9 mouse cellular contexts compared by ENCODE assay signal in genomic region chr2:104299160-104299559, GRCm38 (mm10).
A peak's percentile ranks its signal among the peaks of the same experiment; 100 is the strongest.
DNase-seq lines count a peak whose midpoint lies in the region; ATAC-seq and TF ChIP-seq lines count a peak whose summit lies in the region.
"Had no signal": no experiment of that assay in that cellular context is flagged by ENCODE, and none has a peak within 500 bp of the region (broad histone marks: within the 10 kb centered on the region; RNA-seq: fewer than 3 reads in every experiment).

No protein-coding gene starts in this region.

- no peak overlapping the region for H3K9ac ChIP-seq in midbrain, embryonic 11.5 days (ENCODE audit: low read length)
- no peak overlapping the region for H3K9ac ChIP-seq in midbrain, embryonic 15.5 days
- no peak overlapping the region for H3K9ac ChIP-seq in hindbrain, postnatal 0 days (replicated peaks; ENCODE audit: low read length)
- no peak overlapping the region for H3K9ac ChIP-seq in lung, postnatal 0 days (replicated peaks; ENCODE audit: low read depth)
- no peak overlapping the region for H3K9ac ChIP-seq in stomach, postnatal 0 days (ENCODE audit: low read length)
- H3K9ac ChIP-seq: neural tube, embryonic 13.5 days had no signal

- peak; percentile 96 for DNase-seq in midbrain, embryonic 11.5 days (ENCODE audit: low spot score, missing footprints)
- DNase-seq in adrenal gland, postnatal 14 days: peak; percentile 82
- DNase-seq in hindbrain, postnatal 0 days (ENCODE audit: low spot score): peak; percentile 60
- DNase-seq in lung, postnatal 0 days (ENCODE audit: low spot score): peak; percentile 82
- peak; percentile 79 for DNase-seq in stomach, postnatal 0 days (ENCODE audit: low spot score)
- DNase-seq in cerebellum, postnatal 14 days: no peak
- no peak for DNase-seq in cerebellum, adult 11 months

- H3K4me3 ChIP-seq in midbrain, embryonic 11.5 days (ENCODE audit: low read depth, low read length): no peak overlapping the region
- H3K4me3 ChIP-seq in midbrain, embryonic 15.5 days: no peak overlapping the region
- H3K4me3 ChIP-seq in hindbrain, postnatal 0 days (ENCODE audit: low read length): no peak overlapping the region
- no peak overlapping the region for H3K4me3 ChIP-seq in lung, postnatal 0 days (ENCODE audit: low read depth, low read length)
- H3K4me3 ChIP-seq in stomach, postnatal 0 days (ENCODE audit: low read depth, low read length): no peak overlapping the region
- H3K4me3 ChIP-seq: neural tube, embryonic 13.5 days had no signal

- no peak for TF ChIP-seq CTCF in hindbrain, postnatal 0 days (IDR thresholded peaks at IDR 0.05; ENCODE audit: low read depth)
- no peak for TF ChIP-seq CTCF in lung, postnatal 0 days (IDR thresholded peaks at IDR 0.05)
- no peak for TF ChIP-seq CTCF in stomach, postnatal 0 days (IDR thresholded peaks at IDR 0.05; ENCODE audit: low read depth)

- no peak overlapping the region for H3K4me2 ChIP-seq in midbrain, embryonic 11.5 days
- H3K4me2 ChIP-seq in midbrain, embryonic 15.5 days: no peak overlapping the region
- H3K4me2 ChIP-seq in hindbrain, postnatal 0 days (ENCODE audit: low read depth, low read length): no peak overlapping the region
- no peak overlapping the region for H3K4me2 ChIP-seq in lung, postnatal 0 days (replicated peaks; ENCODE audit: low read depth, low read length)
- H3K4me2 ChIP-seq in stomach, postnatal 0 days (replicated peaks; ENCODE audit: low read depth): no peak overlapping the region
- H3K4me2 ChIP-seq: neural tube, embryonic 13.5 days had no signal

- 24% methylated on average over 7 of the region's 7 CpGs for WGBS in midbrain, embryonic 11.5 days
- WGBS in midbrain, embryonic 15.5 days: 18% methylated on average over 7 of the region's 7 CpGs
- WGBS in hindbrain, postnatal 0 days: 24% methylated on average over 7 of the region's 7 CpGs
- 11% methylated on average over 7 of the region's 7 CpGs for WGBS in lung, postnatal 0 days
- WGBS in stomach, postnatal 0 days: 9% methylated on average over 7 of the region's 7 CpGs

- no peaks in the 10 kb centered on the region for H3K9me3 ChIP-seq in midbrain, embryonic 11.5 days (ENCODE audit: control insufficient read depth, low read length)
- no peaks in the 10 kb centered on the region for H3K9me3 ChIP-seq in midbrain, embryonic 15.5 days
- H3K9me3 ChIP-seq in hindbrain, postnatal 0 days (ENCODE audit: low read length): no peaks in the 10 kb centered on the region
- no peaks in the 10 kb centered on the region for H3K9me3 ChIP-seq in lung, postnatal 0 days (ENCODE audit: low read length)
- H3K9me3 ChIP-seq in stomach, postnatal 0 days (ENCODE audit: control insufficient read depth, low read length): no peaks in the 10 kb centered on the region
- H3K9me3 ChIP-seq: neural tube, embryonic 13.5 days had no signal

- H3K36me3 ChIP-seq in midbrain, embryonic 11.5 days (ENCODE audit: control insufficient read depth, insufficient read depth, low read length): no peaks in the 10 kb centered on the region
- no peaks in the 10 kb centered on the region for H3K36me3 ChIP-seq in midbrain, embryonic 15.5 days (replicated peaks)
- H3K36me3 ChIP-seq in hindbrain, postnatal 0 days (ENCODE audit: insufficient read depth, low read length): no peaks in the 10 kb centered on the region
- H3K36me3 ChIP-seq in lung, postnatal 0 days (ENCODE audit: insufficient read depth, low read length): no peaks in the 10 kb centered on the region
- no peaks in the 10 kb centered on the region for H3K36me3 ChIP-seq in stomach, postnatal 0 days (ENCODE audit: control insufficient read depth, insufficient read depth, low read length)
- H3K36me3 ChIP-seq: neural tube, embryonic 13.5 days had no signal

- ATAC-seq in midbrain, embryonic 11.5 days (ENCODE audit: low FRiP score): no peak
- ATAC-seq in midbrain, embryonic 15.5 days (replicated peaks): no peak
- ATAC-seq in hindbrain, postnatal 0 days: no peak
- ATAC-seq in lung, postnatal 0 days: peak; percentile 41; the same call in 1 of the 2 replicates
- no peak for ATAC-seq in stomach, postnatal 0 days (ENCODE audit: low FRiP score, low TSS enrichment)

- TF ChIP-seq EP300 in lung, postnatal 0 days (IDR thresholded peaks at IDR 0.05): no peak
- TF ChIP-seq EP300 in stomach, postnatal 0 days (optimal IDR thresholded peaks at IDR 0.05): no peak

- H3K4me1 ChIP-seq in midbrain, embryonic 11.5 days (ENCODE audit: control insufficient read depth, insufficient read depth, low read length): no peaks in the 10 kb centered on the region
- no peaks in the 10 kb centered on the region for H3K4me1 ChIP-seq in midbrain, embryonic 15.5 days
- no peaks in the 10 kb centered on the region for H3K4me1 ChIP-seq in hindbrain, postnatal 0 days (ENCODE audit: insufficient read depth, low read length)
- H3K4me1 ChIP-seq in lung, postnatal 0 days (ENCODE audit: insufficient read depth, low read depth, low read length): no peaks in the 10 kb centered on the region
- no peaks in the 10 kb centered on the region for H3K4me1 ChIP-seq in stomach, postnatal 0 days (replicated peaks; ENCODE audit: control insufficient read depth, insufficient read depth)

- no peak overlapping the region for H3K27ac ChIP-seq in midbrain, embryonic 11.5 days (ENCODE audit: low read depth, low read length)
- no peak overlapping the region for H3K27ac ChIP-seq in midbrain, embryonic 15.5 days
- H3K27ac ChIP-seq in hindbrain, postnatal 0 days: no peak overlapping the region
- H3K27ac ChIP-seq in lung, postnatal 0 days (ENCODE audit: low read length): no peak overlapping the region
- H3K27ac ChIP-seq in stomach, postnatal 0 days (replicated peaks): no peak overlapping the region
- H3K27ac ChIP-seq: neural tube, embryonic 13.5 days had no signal

- no peaks in the 10 kb centered on the region for H3K27me3 ChIP-seq in midbrain, embryonic 11.5 days (ENCODE audit: control insufficient read depth, insufficient read depth, low read length)
- no peaks in the 10 kb centered on the region for H3K27me3 ChIP-seq in midbrain, embryonic 15.5 days (replicated peaks)
- H3K27me3 ChIP-seq in hindbrain, postnatal 0 days (ENCODE audit: insufficient read depth, low read length): no peaks in the 10 kb centered on the region
- H3K27me3 ChIP-seq in lung, postnatal 0 days (replicated peaks; ENCODE audit: insufficient read depth, low read length): no peaks in the 10 kb centered on the region
- H3K27me3 ChIP-seq in stomach, postnatal 0 days (ENCODE audit: control insufficient read depth, insufficient read depth, low read length): no peaks in the 10 kb centered on the region
- H3K27me3 ChIP-seq: neural tube, embryonic 13.5 days had no signal

Comparison
In these comparisons a context has a peak if more than half of its experiments do, and no peak if none do; other contexts are left out.
1. DNase-seq: peak in midbrain, embryonic 11.5 days (single experiment), adrenal gland, postnatal 14 days (single experiment), hindbrain, postnatal 0 days (single experiment), lung, postnatal 0 days (single experiment) and stomach, postnatal 0 days (single experiment); none in cerebellum, postnatal 14 days (0 of 2) and cerebellum, adult 11 months (single experiment).